Mouse (Mus musculus) layer of hippocampus, adult 9-10 months (tissue): ENCODE results near the gene Rbm47.

ENCODE experiments used
- DNase-seq: peaks from one replicate; pipeline ENCODE4 v3.0.0; 2022; ENCODE audit warnings: low spot score

Rbm47 gene

DNA sequence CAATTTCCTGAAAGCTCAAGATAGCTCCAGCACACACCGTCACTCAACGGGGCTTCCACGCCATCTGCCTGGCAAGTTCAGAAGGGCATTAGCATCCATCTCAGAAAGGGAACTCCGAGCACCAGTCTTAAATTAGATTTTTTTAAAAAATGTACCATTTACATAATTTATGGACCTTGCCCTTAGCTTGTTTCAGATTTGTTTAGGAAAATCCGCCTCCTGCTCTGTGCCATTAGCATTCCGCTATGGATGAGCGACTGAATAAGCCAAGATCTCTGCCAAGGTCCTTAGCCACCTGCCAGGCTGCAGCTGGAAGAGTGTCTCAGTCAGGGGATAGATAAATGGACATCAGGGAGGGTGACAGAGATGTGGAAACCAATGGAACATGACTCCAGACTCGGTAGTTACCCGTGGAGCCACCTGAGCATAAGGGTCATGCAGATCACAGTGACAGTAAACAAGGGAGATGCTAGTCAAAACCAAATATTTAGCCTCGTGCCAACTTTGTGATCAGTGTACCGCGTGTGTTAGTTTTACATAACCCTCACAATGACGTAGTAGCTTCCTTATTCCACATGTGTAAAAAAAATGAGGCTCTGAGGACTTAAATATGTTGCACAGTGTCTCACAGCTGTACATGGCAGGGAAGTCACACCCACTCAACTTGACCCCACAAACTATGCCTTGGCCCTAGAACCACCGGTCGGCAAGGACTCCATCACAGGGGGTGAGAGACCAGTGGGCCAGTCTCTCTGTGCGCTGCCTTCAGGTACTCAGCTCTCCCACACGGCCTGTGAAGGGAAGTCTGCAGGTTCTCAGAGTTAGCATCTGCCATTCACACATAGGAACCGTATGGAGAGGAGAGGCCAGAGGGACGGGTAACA, 110.6 kb downstream of the Rbm47 start:
- no peak for DNase-seq

DNA sequence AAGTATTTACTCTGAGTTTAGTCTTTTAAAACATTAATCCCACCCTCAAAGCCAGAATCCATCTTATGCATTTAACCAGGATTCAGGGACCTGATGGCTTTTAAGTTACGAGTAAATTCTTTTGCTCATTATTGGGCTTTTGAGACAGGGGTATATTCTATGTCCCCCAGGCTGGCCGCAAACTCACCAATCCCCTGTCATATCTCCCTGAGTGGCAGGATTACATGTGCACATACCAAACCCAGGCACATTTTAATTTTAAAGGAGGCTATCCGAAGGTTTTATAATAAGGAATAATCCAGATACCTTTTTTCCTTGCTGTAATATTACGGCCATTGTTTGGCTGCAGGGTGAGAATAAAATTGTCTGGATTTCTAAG, 111.3 kb downstream of the Rbm47 start:
- no peak for DNase-seq

DNA sequence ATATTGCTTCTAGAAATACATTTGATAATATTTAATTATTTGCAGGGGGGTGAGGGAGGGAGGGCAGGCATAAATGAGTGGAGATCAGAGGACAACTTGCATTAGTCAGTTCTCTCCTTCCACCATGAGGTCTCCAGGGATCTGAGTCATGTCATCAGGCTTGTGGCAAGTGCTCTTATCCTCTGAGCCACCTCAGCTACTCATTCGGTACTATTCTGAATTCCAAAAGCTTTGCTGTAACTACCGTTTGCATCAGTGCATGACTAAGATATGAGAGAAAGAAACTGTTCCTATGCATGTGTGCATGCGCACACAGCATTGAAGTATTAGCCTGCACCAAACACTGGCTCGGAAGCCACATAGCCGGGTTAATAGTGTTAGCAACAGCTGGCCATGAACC, 114.1 kb downstream of the Rbm47 start:
- DNase-seq: no peak

DNA sequence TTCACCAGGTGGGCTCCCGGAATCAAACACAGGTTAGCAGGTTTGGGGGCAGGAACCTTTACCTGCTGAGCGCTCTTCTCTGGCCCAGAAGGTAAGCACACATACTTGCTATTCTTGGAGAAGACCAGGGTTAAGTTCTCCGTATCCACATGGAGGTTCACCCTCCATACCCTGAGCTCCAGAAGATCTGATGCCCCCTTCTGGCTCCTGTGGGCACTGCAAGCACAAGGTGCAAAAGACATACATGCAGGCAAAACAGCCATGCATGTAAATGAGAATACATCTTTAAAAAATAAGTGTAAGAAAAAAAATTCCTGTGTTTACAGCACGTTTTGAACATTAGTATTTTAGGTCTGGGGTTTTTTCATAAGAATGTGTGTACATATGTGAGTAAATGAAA, 116.2 kb downstream of the Rbm47 start:
- no peak for DNase-seq

DNA sequence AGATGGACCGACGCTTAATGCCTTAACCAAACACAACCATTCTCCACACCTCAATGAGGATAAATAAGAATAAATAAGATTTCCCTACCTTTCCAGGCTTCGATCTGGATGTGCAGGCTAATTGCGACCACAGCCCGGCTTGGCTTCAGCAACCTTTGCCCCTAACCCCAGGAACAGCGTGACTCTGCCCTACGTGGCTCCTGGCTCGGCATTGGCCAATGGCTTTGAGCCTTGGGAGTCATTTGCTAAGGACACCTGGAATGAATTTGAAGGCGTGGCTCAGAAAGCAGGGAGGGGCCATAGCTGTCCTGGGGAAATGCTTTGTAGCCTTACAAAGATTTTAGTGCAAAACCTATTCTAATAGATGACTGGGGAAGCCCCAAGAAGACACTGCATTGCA, 118.5 kb downstream of the Rbm47 start:
- no peak for DNase-seq

DNA sequence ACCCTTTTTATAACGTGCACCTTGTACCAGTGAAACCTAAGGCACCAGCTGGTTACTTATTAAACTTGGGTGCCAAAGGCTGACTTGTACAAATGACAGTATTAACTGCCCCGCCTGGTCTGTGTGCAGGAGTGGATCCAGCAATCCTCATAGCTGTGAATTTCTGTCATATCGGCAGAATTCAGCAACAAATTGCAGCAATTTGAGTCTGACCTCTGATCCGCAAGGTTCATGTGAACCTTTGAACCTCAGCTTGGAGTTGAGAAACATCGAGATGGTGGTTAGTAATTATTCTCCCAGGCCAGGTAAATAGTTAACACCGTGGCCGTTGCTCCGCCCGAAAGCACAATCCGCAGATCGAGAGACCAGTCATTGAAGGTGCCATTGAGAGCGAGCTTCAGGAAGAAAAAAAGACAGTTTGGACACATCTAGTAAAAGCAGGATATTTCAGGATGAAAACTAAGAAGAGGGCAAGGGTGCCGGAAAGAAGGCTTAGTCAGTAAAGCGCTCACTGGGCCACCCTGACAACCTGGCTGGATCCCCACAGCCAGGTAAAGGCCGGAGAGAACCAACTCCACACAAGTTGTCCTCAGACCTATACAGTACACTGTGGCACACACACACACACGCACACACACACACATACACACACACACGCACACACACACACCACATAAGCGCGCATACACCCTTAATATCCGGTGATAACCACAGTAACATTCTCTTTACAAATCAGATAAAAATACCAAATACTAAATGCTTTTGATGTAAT, 120.0 kb downstream of the Rbm47 start:
- DNase-seq: no peak

DNA sequence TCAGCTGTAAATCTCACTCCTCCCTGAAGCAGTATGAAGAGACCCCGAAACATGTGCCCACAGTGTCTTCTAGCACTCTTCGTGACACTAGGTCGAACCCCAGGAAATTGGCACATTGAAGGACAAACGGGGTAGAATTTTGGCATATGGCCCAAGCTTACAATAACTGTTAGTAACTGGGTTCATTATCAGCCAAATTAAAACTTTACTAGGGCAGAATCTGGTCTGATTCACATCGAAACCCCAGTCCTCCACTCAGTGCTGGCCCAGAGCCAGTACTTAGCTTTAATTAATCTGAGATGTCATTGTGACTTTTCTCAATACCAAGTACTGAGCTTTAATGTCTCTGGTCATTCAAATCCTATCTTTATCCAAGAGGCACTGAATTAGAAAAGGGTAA, 122.1 kb downstream of the Rbm47 start:
- no peak for DNase-seq

DNA sequence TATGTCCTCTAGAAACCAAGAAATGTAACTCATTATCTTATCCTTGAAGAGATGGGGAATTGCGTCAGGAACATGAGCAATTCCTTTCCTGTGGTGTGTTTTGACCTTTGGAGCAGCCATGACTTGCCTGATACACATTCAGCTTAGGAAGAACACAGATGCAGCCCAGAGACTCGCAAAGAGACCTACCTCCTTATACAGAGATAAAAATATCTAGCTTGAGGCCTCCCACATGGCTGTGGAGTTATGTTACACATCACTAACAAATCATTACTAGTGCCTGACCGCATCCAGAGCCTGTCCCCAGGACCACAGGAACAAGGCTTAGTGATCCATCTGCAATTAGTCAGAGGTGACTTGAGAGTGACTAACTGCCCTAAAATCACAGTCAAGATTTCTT, 126.6 kb downstream of the Rbm47 start:
- no peak for DNase-seq

DNA sequence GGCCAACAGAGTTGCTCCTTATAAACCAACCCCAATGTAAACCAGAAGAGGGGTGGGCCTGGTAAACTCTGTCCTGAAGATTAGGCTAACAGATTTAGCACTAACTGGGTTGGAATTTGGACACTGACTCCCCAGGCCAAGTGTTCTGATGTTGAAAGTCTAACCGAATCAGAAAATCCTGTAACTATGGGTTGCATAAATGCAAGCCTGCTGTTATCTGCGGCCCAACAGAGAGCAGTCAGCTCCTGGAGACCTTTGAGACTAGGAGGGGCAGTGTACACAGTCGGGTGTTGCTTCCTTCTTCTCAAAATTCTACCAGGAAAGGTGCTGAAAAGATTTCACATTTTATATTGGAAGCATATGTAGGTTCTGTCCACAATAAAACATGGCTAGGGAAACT, 129.0 kb downstream of the Rbm47 start:
- DNase-seq: no peak

DNA sequence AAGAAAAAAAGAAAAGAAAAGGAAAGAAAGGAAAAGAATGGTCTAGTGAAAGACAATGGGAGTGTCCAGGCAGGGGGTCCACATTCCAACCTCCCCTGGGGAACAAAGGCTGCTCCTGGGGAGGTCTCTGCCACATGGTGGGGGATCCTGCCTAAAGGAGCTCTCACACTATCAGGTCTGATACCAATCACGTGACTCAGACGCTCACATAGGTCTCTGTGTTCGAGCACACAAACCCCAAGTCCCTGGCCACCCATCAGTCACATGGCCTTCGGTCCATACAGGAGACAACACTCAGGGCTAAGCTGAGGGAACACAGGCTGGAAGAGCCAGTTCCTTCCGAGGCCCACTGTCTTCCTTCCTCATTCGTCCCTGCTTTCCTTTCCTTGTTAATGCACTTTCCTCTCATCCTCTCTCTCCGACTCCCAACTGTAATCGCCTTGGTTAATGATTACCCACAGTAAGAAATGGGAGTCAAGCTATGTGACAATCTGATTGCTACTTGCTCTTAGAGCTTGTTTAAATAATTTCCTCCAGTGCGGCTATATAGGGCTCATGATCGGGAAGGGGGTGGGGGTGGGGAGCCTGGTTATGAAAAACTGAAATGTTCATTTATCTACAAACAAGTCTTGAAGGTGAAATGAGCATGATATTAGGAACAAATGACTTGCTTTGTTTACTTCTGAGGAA, 130.1 kb downstream of the Rbm47 start:
- DNase-seq: no peak

DNA sequence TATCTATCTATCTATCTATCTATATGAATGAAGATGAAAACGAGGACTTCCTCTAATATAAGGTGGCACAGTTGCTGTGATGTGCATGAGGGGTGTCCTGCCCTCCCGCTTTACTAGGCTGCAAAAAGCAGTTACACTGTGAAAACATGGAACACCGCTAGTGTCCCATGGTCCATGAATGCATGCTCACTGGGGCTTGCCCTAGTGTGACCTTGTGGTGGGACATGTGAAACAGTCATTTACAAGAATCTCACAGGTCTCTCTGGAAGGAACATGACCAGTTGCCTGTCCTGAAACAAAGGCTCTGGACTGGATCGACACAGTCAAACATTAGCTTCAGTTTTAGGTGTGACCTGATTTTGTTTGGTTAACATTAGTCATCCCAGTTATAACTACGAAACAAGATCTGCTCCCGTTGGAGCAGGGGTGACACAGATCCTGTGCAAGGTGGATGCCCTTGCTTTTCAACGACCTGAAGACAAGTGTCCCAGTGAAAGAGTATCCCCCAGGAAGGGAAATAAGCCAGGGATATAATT, 132.1 kb downstream of the Rbm47 start:
- DNase-seq: no peak

DNA sequence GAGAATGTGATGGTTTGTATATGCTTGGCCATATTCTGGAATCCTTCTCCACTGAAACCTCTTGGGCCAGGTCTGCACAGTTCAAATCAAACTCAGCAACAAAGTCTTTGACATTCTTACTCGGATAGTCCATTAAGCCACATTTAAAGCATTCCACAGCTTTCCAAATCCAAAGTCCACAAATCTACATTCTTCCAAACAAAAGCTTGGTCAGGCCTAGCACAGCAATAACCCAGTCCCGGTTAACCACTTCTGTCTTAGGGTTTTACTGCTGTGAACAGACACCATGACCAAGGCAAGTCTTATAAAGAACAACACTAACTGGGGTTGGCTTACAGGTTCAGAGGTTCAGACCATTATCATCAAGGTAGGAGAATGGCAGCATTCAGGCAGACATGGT, 133.1 kb downstream of the Rbm47 start:
- DNase-seq: no peak

DNA sequence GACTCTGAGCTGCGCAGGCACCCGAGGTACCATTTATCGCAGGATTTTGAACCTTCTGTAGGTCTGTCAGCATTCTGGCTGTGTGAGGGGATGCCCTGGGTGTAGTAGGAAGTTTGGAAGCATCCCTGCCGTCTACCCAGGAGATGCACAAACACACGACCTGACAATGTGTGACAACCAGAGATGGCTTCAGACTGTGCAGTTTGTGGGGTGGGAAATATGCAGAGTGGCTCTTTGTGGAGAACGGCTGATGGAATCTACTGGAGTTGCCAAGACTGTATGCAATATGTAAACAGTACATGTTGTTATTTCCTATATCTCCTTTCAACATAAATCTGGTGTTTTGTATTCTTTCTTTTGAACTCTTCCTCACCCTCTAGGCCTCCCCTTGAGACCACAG, 135.9 kb downstream of the Rbm47 start:
- no peak for DNase-seq

DNA sequence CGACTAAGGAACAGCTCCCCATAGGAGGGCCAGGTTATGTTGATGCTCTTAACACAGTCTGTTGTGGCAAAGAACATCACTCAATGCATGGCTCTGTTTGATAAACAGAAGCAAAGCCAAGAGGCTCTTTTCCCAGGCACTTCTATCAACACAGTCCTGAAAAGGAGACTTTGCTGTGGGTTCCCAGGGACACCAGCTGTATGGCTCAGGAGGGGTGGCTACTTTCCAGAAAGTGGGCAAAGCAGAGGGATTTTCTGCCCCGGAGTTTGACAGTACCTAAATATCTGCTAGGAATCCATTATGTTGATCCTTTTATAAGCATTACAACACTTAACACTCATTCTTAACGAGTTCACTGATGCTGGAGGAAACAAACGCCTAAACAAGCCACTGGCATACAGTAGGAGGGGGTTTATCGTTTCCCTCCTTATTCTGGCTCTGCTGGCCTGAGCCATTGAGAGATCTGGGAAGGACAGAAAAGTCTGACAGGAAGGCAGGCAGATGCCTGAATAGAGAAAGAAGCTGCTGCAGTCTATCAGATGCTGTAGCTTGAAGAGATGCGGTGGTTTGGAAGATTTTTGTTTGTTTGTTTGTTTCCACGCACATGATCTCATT, 136.4 kb downstream of the Rbm47 start:
- DNase-seq: no peak

DNA sequence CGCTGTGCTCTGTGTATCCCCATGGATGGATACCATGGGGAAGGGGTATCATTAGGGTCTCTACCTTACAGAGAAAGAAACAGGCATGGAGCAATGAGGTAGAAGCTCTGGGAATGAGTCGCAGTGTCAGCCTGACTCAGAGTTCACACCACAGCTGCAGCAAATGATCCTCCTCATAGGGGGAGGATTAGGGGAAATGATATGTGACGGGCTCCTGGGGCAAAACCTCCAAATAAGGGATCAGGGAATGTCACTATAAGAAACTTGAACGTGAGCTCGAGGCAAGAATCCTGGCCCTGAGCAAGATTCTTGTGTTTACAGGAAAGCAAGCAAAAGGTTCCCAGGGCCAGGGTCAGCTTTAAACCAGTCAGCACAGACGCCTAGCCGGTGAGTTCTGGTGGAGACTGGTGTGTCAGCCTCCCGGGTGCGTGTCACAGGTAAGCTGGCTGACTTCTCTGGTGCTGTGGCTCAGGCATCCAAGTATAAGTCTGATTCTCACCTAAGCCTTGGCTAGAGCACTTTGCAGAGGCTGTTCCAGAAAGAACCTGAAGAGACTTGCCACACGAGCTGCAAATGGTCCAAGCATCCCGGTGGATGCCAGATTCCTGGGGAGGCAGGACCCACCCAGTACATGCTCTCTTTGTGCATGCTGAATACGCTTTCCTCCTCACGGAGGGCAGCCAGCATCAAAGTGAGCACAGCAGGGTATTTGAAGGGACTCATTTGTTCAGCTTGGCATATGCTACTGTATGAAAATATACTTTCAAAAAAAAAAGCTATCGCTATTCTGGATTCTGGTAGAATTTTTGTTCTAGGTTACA, 138.3 kb downstream of the Rbm47 start:
- no peak for DNase-seq

DNA sequence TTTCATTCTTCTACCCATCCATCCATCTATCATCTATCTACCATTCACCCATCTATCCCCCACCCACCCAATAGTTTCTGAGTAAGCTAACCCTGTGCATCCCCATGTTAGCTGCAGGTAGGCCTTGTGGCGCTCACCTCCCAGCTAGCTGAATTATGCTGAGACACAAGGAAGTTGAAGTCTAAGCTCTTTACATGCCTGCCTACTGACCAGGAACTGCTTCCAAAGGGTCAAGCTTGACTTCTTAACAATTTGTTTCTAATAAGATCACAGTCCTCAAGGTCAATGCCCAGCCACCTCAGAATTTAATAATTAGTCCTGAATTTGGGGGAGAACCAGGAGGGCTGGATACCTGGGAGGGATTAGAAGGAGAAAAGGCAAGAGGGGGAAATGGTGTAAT, 140.1 kb downstream of the Rbm47 start:
- DNase-seq: no peak

DNA sequence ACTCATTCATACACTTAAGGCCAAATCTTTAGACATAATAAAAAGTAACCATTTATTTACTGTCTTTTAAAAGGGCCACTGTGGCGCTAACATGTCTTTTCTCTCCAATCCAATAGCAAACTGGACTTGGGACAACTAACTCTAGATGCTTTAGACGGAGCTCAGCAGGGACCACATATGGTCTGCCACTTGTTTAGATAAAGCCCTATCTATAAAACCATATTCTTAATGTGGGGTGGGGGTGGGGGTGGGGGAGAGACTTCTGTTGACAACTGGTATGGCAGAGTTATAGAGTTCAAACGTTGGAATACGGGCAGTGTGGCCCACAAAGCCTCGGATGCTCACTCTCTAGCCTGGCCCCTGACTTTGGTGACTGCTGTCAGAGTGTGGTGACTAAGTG, 141.2 kb downstream of the Rbm47 start:
- no peak for DNase-seq

DNA sequence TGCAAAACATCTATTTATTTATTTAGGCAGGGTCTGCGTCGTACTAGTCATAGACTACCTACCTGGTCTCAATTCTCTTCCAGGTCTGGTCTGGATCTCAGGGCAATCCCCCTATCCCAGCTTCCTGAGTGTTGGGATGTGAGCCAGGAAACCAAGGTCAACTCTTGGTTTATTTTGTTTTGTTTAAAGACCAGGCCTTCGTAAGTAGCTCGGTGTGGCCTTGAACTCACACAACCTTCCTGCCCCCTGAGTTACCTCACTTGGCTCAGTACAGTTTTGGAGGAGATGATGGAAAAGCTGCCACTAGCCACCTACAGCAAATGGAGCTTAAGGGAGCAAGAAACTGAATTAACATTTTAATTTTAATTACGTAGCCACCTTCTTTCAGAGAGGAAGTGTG, 144.7 kb downstream of the Rbm47 start:
- DNase-seq: no peak

DNA sequence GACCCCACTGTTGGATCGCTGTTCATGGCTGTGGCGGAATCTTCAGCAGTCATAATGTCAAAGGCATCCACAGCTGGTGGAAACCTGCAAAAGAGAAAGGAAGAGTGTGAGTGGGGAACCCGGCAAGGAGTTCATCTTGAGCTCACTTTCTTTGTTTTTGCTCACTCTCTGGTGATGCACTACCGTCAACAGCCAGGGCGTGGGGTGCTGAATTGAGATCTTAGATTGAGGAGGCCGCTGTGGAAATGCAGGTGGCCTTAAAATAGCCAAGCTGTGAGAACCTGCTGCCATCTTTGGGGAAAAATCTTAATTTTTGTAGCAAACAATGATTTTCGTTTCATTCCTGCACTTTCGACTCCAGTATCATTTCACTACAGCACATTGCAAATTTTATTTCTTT, 145.7 kb downstream of the Rbm47 start:
- DNase-seq: no peak

DNA sequence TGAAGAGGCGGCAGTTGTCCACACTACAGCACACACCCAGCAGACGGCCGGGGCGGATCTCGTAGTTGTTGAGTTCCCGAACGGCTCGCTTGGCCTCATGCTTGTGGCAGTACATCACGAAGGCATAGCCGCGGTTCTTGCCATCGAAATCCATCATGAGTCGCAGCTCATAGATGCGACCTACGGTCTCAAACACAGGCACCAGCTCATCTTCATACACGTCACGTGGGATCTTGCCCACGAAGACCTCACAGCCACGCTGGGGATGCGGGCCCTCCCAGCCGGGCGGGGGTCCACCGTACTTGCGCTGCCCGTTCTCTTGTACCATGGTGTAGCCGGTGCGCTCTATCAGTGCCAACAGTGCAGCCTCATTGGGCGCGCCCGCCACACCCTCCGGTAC, 146.1 kb downstream of the Rbm47 start:
- DNase-seq: no peak

DNA sequence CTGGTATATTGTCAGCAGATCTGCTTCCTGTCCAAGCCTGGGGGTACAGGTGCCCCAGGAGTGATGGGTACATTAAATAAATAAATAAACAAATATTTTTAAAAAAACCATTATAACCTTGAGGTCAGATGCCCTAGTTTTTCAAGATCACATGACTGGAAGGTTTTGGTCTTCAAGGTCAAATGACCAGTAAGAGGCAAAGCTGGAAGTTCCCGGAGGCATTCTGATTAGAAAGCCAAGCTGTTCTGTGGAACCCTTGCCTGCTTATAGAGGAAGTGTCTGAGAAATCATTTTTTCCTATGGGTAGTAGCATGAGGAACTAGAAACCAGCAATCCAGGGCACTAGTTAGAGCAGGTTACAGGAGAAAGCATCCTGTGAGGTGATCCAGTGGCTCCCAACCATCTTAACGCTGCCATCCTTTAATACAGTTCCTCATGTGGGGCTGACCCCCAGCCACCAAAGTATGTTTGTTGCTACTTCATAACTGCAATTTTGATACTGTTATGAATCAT, 157.4 kb downstream of the Rbm47 start:
- no peak for DNase-seq
